8 mouse cellular contexts compared by ENCODE assay signal in the genomic region with DNA sequence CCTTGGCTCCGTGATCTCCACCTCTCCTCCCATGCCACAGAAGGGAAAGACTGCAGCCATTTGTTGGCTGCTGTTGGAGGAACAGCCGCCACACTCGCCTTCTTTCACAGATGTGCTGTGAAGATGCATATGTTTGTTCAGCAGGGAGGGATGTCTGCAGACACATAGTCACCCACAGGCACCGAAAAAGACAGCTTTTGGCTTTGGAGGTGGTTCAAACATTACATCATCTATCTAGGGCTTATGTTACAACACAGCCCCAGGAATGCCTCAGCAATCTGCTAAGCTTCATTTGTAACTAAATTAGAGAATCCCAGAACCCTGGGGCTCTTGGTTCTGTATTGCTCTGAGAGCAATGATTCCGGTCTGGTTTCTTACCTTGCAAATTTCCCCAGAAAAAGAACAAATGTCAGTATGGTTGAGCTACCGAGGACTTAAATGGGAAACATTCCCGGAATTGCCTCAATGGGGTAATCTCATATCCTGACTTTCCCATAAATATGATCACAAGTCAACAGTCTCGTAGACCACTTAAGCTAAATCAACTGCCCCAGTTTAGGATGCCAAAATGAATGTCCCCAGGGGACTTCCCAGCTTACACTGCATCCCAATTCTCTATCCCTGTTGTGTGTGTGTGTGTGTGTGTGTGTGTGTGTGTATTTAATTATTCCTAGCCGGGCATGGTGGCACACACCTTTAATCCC. TPM values are rescaled to one million over a fixed set of nuclear protein-coding genes. Genes with fewer than 3 reads are reported as not detected.
A peak's percentile ranks its signal among the peaks of the same experiment; 100 is the strongest.
DNase-seq lines count a peak whose midpoint lies in the region; ATAC-seq and TF ChIP-seq lines count a peak whose summit lies in the region.

No protein-coding gene starts in this region.

- TF ChIP-seq CTCF in midbrain, postnatal 0 days (IDR thresholded peaks at IDR 0.05): no peak

- ATAC-seq in forebrain, embryonic 14.5 days: peak; percentile 67; the same call in 1 of the 2 replicates
- ATAC-seq in midbrain, postnatal 0 days (ENCODE audit: low FRiP score): no peak
- no peak for ATAC-seq in midbrain, embryonic 16.5 days
- peak; percentile 80 for ATAC-seq in stomach, embryonic 16.5 days (ENCODE audit: insufficient read depth, low FRiP score)

- H3K27ac ChIP-seq in forebrain, embryonic 14.5 days (ENCODE audit: low read depth, low read length): peak overlapping the region; percentile 21; the same call in 1 of the 2 replicates
- H3K27ac ChIP-seq in forebrain, embryonic 10.5 days: no peak overlapping the region
- H3K27ac ChIP-seq in midbrain, postnatal 0 days (ENCODE audit: low read depth, low read length): no peak overlapping the region
- no peak overlapping the region for H3K27ac ChIP-seq in midbrain, embryonic 16.5 days (ENCODE audit: low read length)
- peak overlapping the region; percentile 67 for H3K27ac ChIP-seq in stomach, embryonic 16.5 days (ENCODE audit: low read length)
- no peak overlapping the region for H3K27ac ChIP-seq in midbrain, embryonic 10.5 days (replicated peaks)

- DNase-seq in forebrain, embryonic 14.5 days (ENCODE audit: low spot score): peak; percentile 79
- DNase-seq in forebrain, embryonic 10.5 days (ENCODE audit: extremely low spot score, low spot score): no peak
- peak; percentile 59 for DNase-seq in midbrain, postnatal 0 days (ENCODE audit: low spot score)
- peak; percentile 79 for DNase-seq in layer of hippocampus, adult 9-10 months (ENCODE audit: low spot score)
- DNase-seq in midbrain, embryonic 10.5 days (ENCODE audit: low spot score): no peak
- no peak for DNase-seq in thymus, adult 18-20 months

- H3K4me1 ChIP-seq in forebrain, embryonic 14.5 days (ENCODE audit: control insufficient read depth, insufficient read depth, low read length): 0 out of 2 replicates have a peak, but pooled peaks cover 6% of the 10 kb centered on the region
- H3K4me1 ChIP-seq in forebrain, embryonic 10.5 days: peaks cover 5% of the 10 kb centered on the region
- H3K4me1 ChIP-seq in midbrain, postnatal 0 days (ENCODE audit: insufficient read depth, low read length): peaks cover 6% of the 10 kb centered on the region; the same call in 1 of the 2 replicates
- H3K4me1 ChIP-seq in midbrain, embryonic 16.5 days (ENCODE audit: control insufficient read depth, insufficient read depth, low read length): 0 out of 2 replicates have a peak, but pooled peaks cover 2% of the 10 kb centered on the region
- H3K4me1 ChIP-seq in stomach, embryonic 16.5 days (ENCODE audit: control insufficient read depth, insufficient read depth, low read length): peaks cover 4% of the 10 kb centered on the region
- H3K4me1 ChIP-seq in midbrain, embryonic 10.5 days: peaks cover 4% of the 10 kb centered on the region

- no peak overlapping the region for H3K4me3 ChIP-seq in forebrain, embryonic 14.5 days (ENCODE audit: low read depth, low read length)
- no peak overlapping the region for H3K4me3 ChIP-seq in forebrain, embryonic 10.5 days
- no peak overlapping the region for H3K4me3 ChIP-seq in midbrain, postnatal 0 days (ENCODE audit: low read depth, low read length)
- H3K4me3 ChIP-seq in midbrain, embryonic 16.5 days (ENCODE audit: low read depth, low read length): no peak overlapping the region
- no peak overlapping the region for H3K4me3 ChIP-seq in stomach, embryonic 16.5 days (replicated peaks; ENCODE audit: low read length)
- H3K4me3 ChIP-seq in midbrain, embryonic 10.5 days: no peak overlapping the region

- 62% methylated on average over 9 of the region's 9 CpGs for WGBS in forebrain, embryonic 14.5 days
- 73% methylated on average over 9 of the region's 9 CpGs for WGBS in forebrain, embryonic 10.5 days
- WGBS in midbrain, postnatal 0 days: 59% methylated on average over 9 of the region's 9 CpGs
- WGBS in midbrain, embryonic 16.5 days: 62% methylated on average over 9 of the region's 9 CpGs
- 47% methylated on average over 9 of the region's 9 CpGs for WGBS in stomach, embryonic 16.5 days
- 69% methylated on average over 9 of the region's 9 CpGs for WGBS in midbrain, embryonic 10.5 days

- no peaks in the 10 kb centered on the region for H3K36me3 ChIP-seq in forebrain, embryonic 14.5 days (ENCODE audit: control insufficient read depth, insufficient read depth, low read length)
- H3K36me3 ChIP-seq in forebrain, embryonic 10.5 days (replicated peaks): no peaks in the 10 kb centered on the region
- no peaks in the 10 kb centered on the region for H3K36me3 ChIP-seq in midbrain, postnatal 0 days (ENCODE audit: insufficient read depth, low read length)
- H3K36me3 ChIP-seq in midbrain, embryonic 16.5 days (ENCODE audit: control insufficient read depth, insufficient read depth, low read length): no peaks in the 10 kb centered on the region
- H3K36me3 ChIP-seq in stomach, embryonic 16.5 days (ENCODE audit: control insufficient read depth, insufficient read depth, low read length): no peaks in the 10 kb centered on the region
- H3K36me3 ChIP-seq in midbrain, embryonic 10.5 days: no peaks in the 10 kb centered on the region

- H3K9me3 ChIP-seq in forebrain, embryonic 14.5 days (replicated peaks; ENCODE audit: control insufficient read depth, low read length): no peaks in the 10 kb centered on the region
- no peaks in the 10 kb centered on the region for H3K9me3 ChIP-seq in forebrain, embryonic 10.5 days
- no peaks in the 10 kb centered on the region for H3K9me3 ChIP-seq in midbrain, postnatal 0 days (ENCODE audit: low read length)
- H3K9me3 ChIP-seq in midbrain, embryonic 16.5 days (replicated peaks; ENCODE audit: control insufficient read depth, low read length, poor library complexity, severe bottlenecking): no peaks in the 10 kb centered on the region
- no peaks in the 10 kb centered on the region for H3K9me3 ChIP-seq in stomach, embryonic 16.5 days (replicated peaks; ENCODE audit: control insufficient read depth, low read length)
- H3K9me3 ChIP-seq in midbrain, embryonic 10.5 days (replicated peaks): no peaks in the 10 kb centered on the region

- no peak overlapping the region for H3K4me2 ChIP-seq in forebrain, embryonic 14.5 days (ENCODE audit: low read length)
- H3K4me2 ChIP-seq in midbrain, postnatal 0 days (ENCODE audit: low read depth, low read length, poor library complexity, severe bottlenecking): no peak overlapping the region
- H3K4me2 ChIP-seq in midbrain, embryonic 16.5 days (ENCODE audit: low read length): no peak overlapping the region
- no peak overlapping the region; the same call in 1 of the 2 replicates for H3K4me2 ChIP-seq in stomach, embryonic 16.5 days (ENCODE audit: low read depth, low read length)

- peaks cover 12% of the 10 kb centered on the region for H3K27me3 ChIP-seq in forebrain, embryonic 14.5 days (replicated peaks; ENCODE audit: control insufficient read depth, insufficient read depth, low read length)
- H3K27me3 ChIP-seq in forebrain, embryonic 10.5 days (ENCODE audit: poor library complexity, severe bottlenecking): peaks cover 28% of the 10 kb centered on the region
- H3K27me3 ChIP-seq in midbrain, postnatal 0 days (ENCODE audit: insufficient read depth, low read length): 0 out of 2 replicates have a peak, but pooled peaks cover 4% of the 10 kb centered on the region
- peaks cover 5% of the 10 kb centered on the region for H3K27me3 ChIP-seq in midbrain, embryonic 16.5 days (ENCODE audit: control insufficient read depth, insufficient read depth, low read depth, low read length)
- H3K27me3 ChIP-seq in stomach, embryonic 16.5 days (ENCODE audit: control insufficient read depth, insufficient read depth, low read length): no peaks in the 10 kb centered on the region; the same call in 1 of the 2 replicates
- peaks cover 33% of the 10 kb centered on the region for H3K27me3 ChIP-seq in midbrain, embryonic 10.5 days (ENCODE audit: low read depth, poor library complexity, severe bottlenecking)

- no peak overlapping the region for H3K9ac ChIP-seq in forebrain, embryonic 14.5 days (ENCODE audit: low read length)
- no peak overlapping the region for H3K9ac ChIP-seq in midbrain, postnatal 0 days (replicated peaks; ENCODE audit: low read length, poor library complexity, severe bottlenecking)
- no peak overlapping the region for H3K9ac ChIP-seq in midbrain, embryonic 16.5 days (ENCODE audit: low read depth, low read length)
- H3K9ac ChIP-seq in stomach, embryonic 16.5 days (ENCODE audit: low read length): no peak overlapping the region

RNA-seq across cellular contexts. Expression of gene Lamc2, which starts 5.5 kb away (rescaled TPM):
- polyA plus RNA-seq in forebrain, embryonic 14.5 days (2014; fragmentation: Nextera tagmentation; extraction: Ambion mirVana): 0.70 and 1.1 TPM in 2 replicates
- polyA plus RNA-seq in forebrain, embryonic 10.5 days (2016; fragmentation: Nextera tagmentation; extraction: Ambion mirVana): 1.4 and 1.8 TPM in 2 replicates
- total RNA-seq in midbrain, postnatal 0 days (2014; rRNA removed): 5.1 and 7.6 TPM in 2 replicates
- polyA plus RNA-seq in midbrain, postnatal 0 days (2015; fragmentation: Nextera tagmentation; extraction: Ambion mirVana): 4.8 and 5.0 TPM in 2 replicates
- 2.4 and 2.9 TPM in 2 replicates for polyA plus RNA-seq in midbrain, embryonic 16.5 days (2015; fragmentation: Nextera tagmentation; extraction: Ambion mirVana)
- polyA plus RNA-seq in stomach, embryonic 16.5 days (2015; fragmentation: Nextera tagmentation; extraction: Ambion mirVana): 15.6 and 20.9 TPM in 2 replicates
- polyA plus RNA-seq in midbrain, embryonic 10.5 days (2016; fragmentation: Nextera tagmentation; extraction: Ambion mirVana): 0.40 and 1.1 TPM in 2 replicates

Comparison
In these comparisons a context has a peak if more than half of its experiments do, and no peak if none do; other contexts are left out.
1. DNase-seq: peak in forebrain, embryonic 14.5 days (single experiment), midbrain, postnatal 0 days (single experiment) and layer of hippocampus, adult 9-10 months (single experiment); none in forebrain, embryonic 10.5 days (single experiment), midbrain, embryonic 10.5 days (single experiment) and thymus, adult 18-20 months (0 of 2).
2. H3K27ac ChIP-seq: peak in forebrain, embryonic 14.5 days (single experiment) and stomach, embryonic 16.5 days (single experiment); none in forebrain, embryonic 10.5 days (single experiment), midbrain, postnatal 0 days (single experiment), midbrain, embryonic 16.5 days (single experiment) and midbrain, embryonic 10.5 days (single experiment).
3. ATAC-seq: peak in forebrain, embryonic 14.5 days (single experiment) and stomach, embryonic 16.5 days (single experiment); none in midbrain, postnatal 0 days (single experiment) and midbrain, embryonic 16.5 days (single experiment).